Mouse (Mus musculus): ENCODE data around the gene Fbxo39. TPM values are rescaled to one million over a fixed set of nuclear protein-coding genes. Genes with fewer than 3 reads are reported as not detected.

Fbxo39 gene
- total and polyA plus RNA-seq, 2 experiments from 2014 or later: not detected

GRCm38 (mm10) chr11:72302230-72302629 is 12.0 kb upstream of the Fbxo39 start:
- Histone ChIP-seq H3K4me2 (ENCODE audit: low read depth, low read length) (peak overlapping the region; percentile 64), H3K36me3 (replicated peaks; ENCODE audit: control insufficient read depth, insufficient read depth, low read length) (peaks cover 10% of the 10 kb centered on the region; the same call in 1 of the 2 replicates), H3K9me3 (replicated peaks; ENCODE audit: control insufficient read depth, low read length) (no peaks in the 10 kb centered on the region), H3K4me1 (ENCODE audit: control insufficient read depth, insufficient read depth) (peaks cover 21% of the 10 kb centered on the region), H3K4me3 (ENCODE audit: low read depth, low read length) (peak overlapping the region; percentile 54), H3K9ac (replicated peaks; ENCODE audit: low read depth, low read length) (peak overlapping the region; percentile 48), H3K27ac (ENCODE audit: low read depth) (peak overlapping the region; percentile 89), H3K27me3 (ENCODE audit: control insufficient read depth, insufficient read depth, low read length) (no peaks in the 10 kb centered on the region)
- TF ChIP-seq CTCF (IDR thresholded peaks at IDR 0.05; ENCODE audit: low read depth) (no peak), EP300 (IDR thresholded peaks at IDR 0.05; ENCODE audit: low read depth) (no peak)
- DNase-seq (ENCODE audit: low spot score): peak; percentile 25
- peak; percentile 59; the same call in 1 of the 2 replicates for ATAC-seq (ENCODE audit: insufficient read depth, low read depth)
- 69% methylated on average over 7 of the region's 7 CpGs for WGBS

GRCm38 (mm10) chr11:72307461-72307860 is 6.8 kb upstream of the Fbxo39 start:
- no peak overlapping the region for H3K9ac ChIP-seq (replicated peaks; ENCODE audit: low read depth, low read length)
- DNase-seq (ENCODE audit: low spot score) (no peak), ATAC-seq (ENCODE audit: insufficient read depth, low read depth) (no peak)
- H3K4me3 ChIP-seq (ENCODE audit: low read depth, low read length): no peak overlapping the region
- H3K9me3 ChIP-seq (replicated peaks; ENCODE audit: control insufficient read depth, low read length): no peaks in the 10 kb centered on the region
- TF ChIP-seq CTCF (IDR thresholded peaks at IDR 0.05; ENCODE audit: low read depth): no peak
- TF ChIP-seq EP300 (IDR thresholded peaks at IDR 0.05; ENCODE audit: low read depth): no peak
- H3K4me2 ChIP-seq (ENCODE audit: low read depth, low read length): no peak overlapping the region
- H3K27me3 ChIP-seq (ENCODE audit: control insufficient read depth, insufficient read depth, low read length): no peaks in the 10 kb centered on the region
- peaks cover 20% of the 10 kb centered on the region for H3K36me3 ChIP-seq (replicated peaks; ENCODE audit: control insufficient read depth, insufficient read depth, low read length)
- 0 out of 2 replicates have a peak, but pooled peaks cover 9% of the 10 kb centered on the region for H3K4me1 ChIP-seq (ENCODE audit: control insufficient read depth, insufficient read depth)
- WGBS: 80% methylated on average over 5 of the region's 5 CpGs
- no peak overlapping the region for H3K27ac ChIP-seq (ENCODE audit: low read depth)

- DNase-seq (ENCODE audit: low spot score): peak; percentile 45
- 20% methylated on average over 2 of the region's 2 CpGs for WGBS
- H3K4me3 ChIP-seq (ENCODE audit: low read depth, low read length): no peak overlapping the region
- TF ChIP-seq CTCF (IDR thresholded peaks at IDR 0.05; ENCODE audit: low read depth) (no peak), EP300 (IDR thresholded peaks at IDR 0.05; ENCODE audit: low read depth) (no peak)
- H3K4me1 ChIP-seq (ENCODE audit: control insufficient read depth, insufficient read depth): no peaks in the 10 kb centered on the region
- no peaks in the 10 kb centered on the region for H3K9me3 ChIP-seq (replicated peaks; ENCODE audit: control insufficient read depth, low read length)
- ATAC-seq (ENCODE audit: insufficient read depth, low read depth): peak; percentile 39
- no peak overlapping the region for H3K9ac ChIP-seq (replicated peaks; ENCODE audit: low read depth, low read length)
- peaks cover 9% of the 10 kb centered on the region for H3K27me3 ChIP-seq (ENCODE audit: control insufficient read depth, insufficient read depth, low read length)
- peaks cover 20% of the 10 kb centered on the region for H3K36me3 ChIP-seq (replicated peaks; ENCODE audit: control insufficient read depth, insufficient read depth, low read length)
- H3K4me2 ChIP-seq (ENCODE audit: low read depth, low read length): no peak overlapping the region
- H3K27ac ChIP-seq (ENCODE audit: low read depth): no peak overlapping the region
Measured at GRCm38 (mm10) chr11:72308982-72309381, 5.3 kb upstream of the Fbxo39 start.

GRCm38 (mm10) chr11:72310491-72310890 is 3.8 kb upstream of the Fbxo39 start:
- 66% methylated on average over 4 of the region's 4 CpGs for WGBS
- TF ChIP-seq EP300 (IDR thresholded peaks at IDR 0.05; ENCODE audit: low read depth) (no peak), CTCF (IDR thresholded peaks at IDR 0.05; ENCODE audit: low read depth) (no peak)
- Histone ChIP-seq H3K9ac (replicated peaks; ENCODE audit: low read depth, low read length) (no peak overlapping the region), H3K27ac (ENCODE audit: low read depth) (no peak overlapping the region), H3K4me1 (ENCODE audit: control insufficient read depth, insufficient read depth) (no peaks in the 10 kb centered on the region), H3K36me3 (replicated peaks; ENCODE audit: control insufficient read depth, insufficient read depth, low read length) (peaks cover 20% of the 10 kb centered on the region), H3K9me3 (replicated peaks; ENCODE audit: control insufficient read depth, low read length) (no peaks in the 10 kb centered on the region), H3K4me3 (ENCODE audit: low read depth, low read length) (no peak overlapping the region), H3K4me2 (ENCODE audit: low read depth, low read length) (no peak overlapping the region), H3K27me3 (ENCODE audit: control insufficient read depth, insufficient read depth, low read length) (peaks cover 22% of the 10 kb centered on the region)
- no peak for ATAC-seq (ENCODE audit: insufficient read depth, low read depth)
- no peak for DNase-seq (ENCODE audit: low spot score)

- Histone ChIP-seq H3K9ac (replicated peaks; ENCODE audit: low read depth, low read length) (no peak overlapping the region), H3K4me2 (ENCODE audit: low read depth, low read length) (no peak overlapping the region), H3K9me3 (replicated peaks; ENCODE audit: control insufficient read depth, low read length) (no peaks in the 10 kb centered on the region), H3K27ac (ENCODE audit: low read depth) (no peak overlapping the region), H3K27me3 (ENCODE audit: control insufficient read depth, insufficient read depth, low read length) (peaks cover 22% of the 10 kb centered on the region), H3K4me1 (ENCODE audit: control insufficient read depth, insufficient read depth) (no peaks in the 10 kb centered on the region), H3K36me3 (replicated peaks; ENCODE audit: control insufficient read depth, insufficient read depth, low read length) (peaks cover 17% of the 10 kb centered on the region), H3K4me3 (ENCODE audit: low read depth, low read length) (no peak overlapping the region)
- ATAC-seq (ENCODE audit: insufficient read depth, low read depth) (no peak), DNase-seq (ENCODE audit: low spot score) (no peak)
- WGBS: 76% methylated on average over 10 of the region's 10 CpGs
- TF ChIP-seq CTCF (IDR thresholded peaks at IDR 0.05; ENCODE audit: low read depth): no peak
- TF ChIP-seq EP300 (IDR thresholded peaks at IDR 0.05; ENCODE audit: low read depth): no peak
Measured at GRCm38 (mm10) chr11:72311355-72312001, 2.8 kb upstream of the Fbxo39 start.

GRCm38 (mm10) chr11:72318026-72318425 is 3.8 kb downstream of the Fbxo39 start:
- TF ChIP-seq CTCF (IDR thresholded peaks at IDR 0.05; ENCODE audit: low read depth) (no peak), EP300 (IDR thresholded peaks at IDR 0.05; ENCODE audit: low read depth) (no peak)
- H3K36me3 ChIP-seq (replicated peaks; ENCODE audit: control insufficient read depth, insufficient read depth, low read length): no peaks in the 10 kb centered on the region
- no peaks in the 10 kb centered on the region for H3K4me1 ChIP-seq (ENCODE audit: control insufficient read depth, insufficient read depth)
- H3K4me2 ChIP-seq (ENCODE audit: low read depth, low read length): no peak overlapping the region
- 58% methylated on average over 5 of the region's 5 CpGs for WGBS
- H3K9me3 ChIP-seq (replicated peaks; ENCODE audit: control insufficient read depth, low read length): no peaks in the 10 kb centered on the region
- no peak overlapping the region for H3K9ac ChIP-seq (replicated peaks; ENCODE audit: low read depth, low read length)
- no peak overlapping the region for H3K4me3 ChIP-seq (ENCODE audit: low read depth, low read length)
- no peak overlapping the region for H3K27ac ChIP-seq (ENCODE audit: low read depth)
- no peak for ATAC-seq (ENCODE audit: insufficient read depth, low read depth)
- DNase-seq (ENCODE audit: low spot score): no peak
- H3K27me3 ChIP-seq (ENCODE audit: control insufficient read depth, insufficient read depth, low read length): peaks cover 22% of the 10 kb centered on the region
